Mouse (Mus musculus) urinary bladder, adult 18-20 months (tissue): ENCODE results near the gene Lpcat3.

Source experiments
- DNase-seq, 2 experiments: peaks; one replicate each; pipeline ENCODE4 v3.0.0; 2022; ENCODE audit warnings: low spot score in 2 of 2, mixed read lengths in 2 of 2

Lpcat3 gene

DNA sequence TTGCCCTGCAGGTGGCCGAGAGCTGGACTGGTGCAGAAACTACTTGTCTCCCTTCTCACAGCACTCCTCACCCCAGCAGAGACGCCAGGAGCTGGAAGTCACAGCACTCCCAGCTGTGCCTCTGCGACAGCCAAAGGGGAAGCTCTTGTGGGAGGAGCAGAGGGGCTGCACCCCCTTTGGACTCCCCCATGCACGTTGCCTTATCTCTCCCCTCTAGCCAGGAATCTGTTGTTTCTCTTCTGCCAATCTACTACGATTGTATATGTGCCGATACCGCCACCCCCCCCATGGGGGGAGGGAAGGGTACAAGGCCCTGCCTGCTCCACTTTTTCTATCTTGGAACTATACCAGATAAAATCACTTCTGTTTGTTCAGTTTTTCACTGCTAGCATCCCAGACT is 41.0 kb downstream of the Lpcat3 start:
- no peak for DNase-seq

DNA sequence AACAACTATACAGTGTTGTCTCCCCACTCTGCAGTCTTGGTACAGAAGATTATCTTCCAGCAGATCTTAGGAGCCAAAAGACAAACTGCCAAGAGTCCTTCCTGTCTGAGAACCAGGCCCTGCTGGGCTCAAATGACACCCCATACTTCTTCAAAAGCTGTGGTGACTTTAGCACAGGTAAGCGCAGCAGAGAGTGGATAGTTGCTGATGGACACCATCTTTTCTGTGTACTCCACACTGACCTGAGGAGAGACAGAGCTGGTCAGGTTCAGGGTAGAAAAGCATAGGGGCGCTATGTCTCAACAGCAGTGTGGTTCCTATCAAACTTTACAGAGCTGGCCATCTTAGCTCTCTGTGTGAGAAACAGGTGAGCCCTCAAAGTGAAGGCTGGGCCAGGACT is 41.6 kb downstream of the Lpcat3 start:
- no peak for DNase-seq

DNA sequence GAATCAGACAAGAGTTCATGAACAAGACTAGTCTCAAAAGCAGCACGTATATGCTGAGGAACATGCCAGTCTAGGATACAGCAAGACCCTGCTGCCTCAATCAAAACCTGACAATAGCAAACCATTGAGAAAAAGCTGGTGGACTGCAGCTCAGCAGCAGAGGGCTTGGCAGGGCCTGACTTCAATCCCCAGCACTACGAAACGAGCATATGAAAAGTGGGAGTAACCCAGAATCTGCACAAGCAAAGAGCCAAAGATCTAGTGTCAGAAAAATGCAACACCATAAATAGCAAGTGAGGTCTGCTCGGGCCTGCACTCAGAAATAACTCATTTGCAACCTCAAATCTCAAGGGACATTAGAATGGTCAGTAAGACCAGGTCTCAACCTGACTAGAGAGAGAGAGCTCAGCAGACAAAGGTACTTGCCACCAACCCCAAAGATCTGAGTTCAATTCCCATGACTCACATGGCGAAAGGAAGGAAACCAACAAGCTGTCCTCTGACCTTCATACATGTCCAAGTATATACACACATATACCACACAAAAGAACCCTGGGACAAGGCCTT is 43.3 kb downstream of the Lpcat3 start:
- DNase-seq = no peak

DNA sequence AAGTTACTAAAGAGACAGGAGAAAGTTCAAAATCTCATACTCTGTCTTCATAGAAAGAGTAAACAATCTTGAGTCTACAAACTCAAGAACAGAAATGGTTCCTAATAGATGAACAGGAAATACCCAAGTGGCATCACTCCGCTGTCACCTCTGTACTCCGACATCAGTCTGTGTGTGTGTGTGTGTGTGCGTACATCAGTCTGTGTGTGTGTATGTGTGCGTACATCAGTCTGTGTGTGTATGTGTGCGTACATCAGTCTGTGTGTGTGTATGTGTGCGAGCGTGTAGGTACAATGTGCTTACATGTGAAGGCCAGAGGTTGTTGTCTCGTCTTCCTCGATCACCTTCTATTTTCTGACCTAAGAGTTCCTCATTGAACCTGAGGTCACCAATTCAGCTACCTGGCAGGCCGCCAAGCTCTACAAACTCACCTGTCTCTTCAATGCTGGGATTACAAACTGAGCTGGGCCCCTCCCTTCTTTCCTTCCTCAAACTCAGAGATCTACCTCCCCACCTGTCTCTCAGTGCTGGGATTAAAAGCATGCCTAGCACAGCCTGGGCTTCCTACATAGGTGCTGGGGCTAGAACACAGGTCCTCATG is 45.6 kb downstream of the Lpcat3 start:
- DNase-seq = no peak

DNA sequence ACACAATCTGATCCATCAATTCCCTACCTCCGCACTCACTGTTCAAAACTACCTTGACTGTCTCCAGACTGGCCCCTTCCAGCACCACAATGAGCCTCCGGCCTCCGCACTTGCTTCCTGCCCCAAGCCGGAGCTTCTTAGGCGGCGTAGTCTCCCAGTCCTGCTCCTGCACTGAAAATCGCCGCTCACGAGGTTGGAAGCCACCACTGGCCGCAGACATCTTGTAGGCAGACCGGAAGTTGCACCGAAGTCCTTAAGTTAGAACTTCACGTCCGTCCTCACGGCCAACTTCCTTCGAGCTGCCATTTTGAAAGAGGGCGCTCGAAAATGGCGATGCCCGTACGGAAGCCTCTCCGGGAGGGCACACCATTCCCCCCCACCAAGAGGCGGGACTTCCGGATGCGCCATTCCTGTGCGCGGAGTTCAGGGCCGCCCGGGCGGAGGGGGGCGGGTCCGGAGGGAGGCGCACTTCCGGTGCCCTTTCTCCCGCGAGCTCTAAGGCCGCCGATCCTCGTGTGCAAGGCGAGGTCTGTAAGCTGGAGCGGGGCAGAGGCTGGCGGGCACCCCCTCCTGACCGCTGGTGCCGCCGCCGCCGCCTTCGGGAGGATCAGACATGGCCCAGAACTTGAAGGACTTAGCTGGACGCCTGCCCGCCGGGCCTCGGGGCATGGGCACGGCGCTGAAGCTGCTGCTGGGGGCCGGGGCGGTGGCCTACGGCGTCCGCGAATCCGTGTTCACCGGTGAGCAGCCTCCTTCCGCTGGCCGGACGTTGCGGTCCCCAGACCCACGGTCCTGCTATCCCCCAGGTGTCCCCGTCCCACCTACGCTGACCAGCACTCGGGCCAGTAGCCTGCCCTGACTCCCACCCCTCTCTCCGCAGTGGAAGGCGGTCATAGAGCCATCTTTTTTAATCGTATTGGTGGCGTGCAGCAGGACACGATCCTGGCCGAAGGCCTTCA is 49.3 kb downstream of the Lpcat3 start, which contains the start of the genes Emg1 and Phb2:
Gene Emg1 (minus strand): TSS at position 355 of the 959 bp plus-strand sequence.
Gene Phb2 (plus strand): TSS at position 513 of the 959 bp plus-strand sequence.
- peak; percentile 96 to 97 for DNase-seq

DNA sequence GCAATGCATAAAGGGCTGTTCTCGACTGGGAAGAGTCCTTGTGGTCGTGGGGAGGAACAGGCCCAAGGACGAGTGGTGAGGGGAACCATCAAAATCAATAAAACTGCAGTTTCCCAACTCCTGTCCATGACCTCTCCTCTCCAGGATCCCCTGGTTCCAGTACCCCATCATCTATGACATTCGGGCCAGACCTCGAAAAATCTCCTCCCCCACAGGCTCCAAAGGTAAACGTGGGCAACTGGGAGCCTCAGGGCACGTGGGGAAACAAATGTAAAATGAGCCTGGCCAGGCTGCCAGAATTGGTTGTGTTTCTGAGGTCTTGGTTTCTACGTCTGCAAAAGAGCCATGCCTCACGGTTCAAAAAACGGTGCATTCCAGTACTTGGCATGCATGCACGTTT is 50.1 kb downstream of the Lpcat3 start:
- no peak for DNase-seq

DNA sequence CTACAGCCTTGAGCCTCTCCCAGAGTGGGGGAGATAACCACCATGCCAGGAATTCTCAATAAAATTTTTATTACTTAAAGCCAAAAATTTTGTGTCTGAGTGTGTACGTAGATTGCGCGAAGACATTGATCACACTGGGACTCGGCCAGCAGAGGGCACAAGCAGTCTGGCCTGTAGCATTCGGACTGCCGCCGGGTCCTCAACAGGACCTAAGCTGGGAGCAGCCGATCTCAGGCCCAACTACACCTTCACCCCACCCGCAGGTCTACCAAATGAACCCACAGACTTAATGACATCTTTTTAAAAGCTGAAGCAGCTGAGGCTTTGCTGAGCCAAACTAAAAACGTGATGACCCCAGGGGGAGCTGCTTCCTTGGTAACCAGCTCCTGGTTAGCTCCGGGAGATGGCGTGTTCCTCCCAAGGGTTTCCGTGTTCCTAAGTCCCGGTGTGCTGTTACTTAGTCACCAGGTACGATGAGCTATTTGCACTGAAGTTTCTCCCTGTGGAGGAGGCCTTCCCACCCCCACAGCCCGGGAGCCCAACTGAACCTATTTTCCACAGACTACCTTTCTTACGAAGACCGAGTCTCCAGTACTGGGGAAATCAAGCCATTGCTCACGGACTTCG is 54.1 kb downstream of the Lpcat3 start:
- DNase-seq = no peak

DNA sequence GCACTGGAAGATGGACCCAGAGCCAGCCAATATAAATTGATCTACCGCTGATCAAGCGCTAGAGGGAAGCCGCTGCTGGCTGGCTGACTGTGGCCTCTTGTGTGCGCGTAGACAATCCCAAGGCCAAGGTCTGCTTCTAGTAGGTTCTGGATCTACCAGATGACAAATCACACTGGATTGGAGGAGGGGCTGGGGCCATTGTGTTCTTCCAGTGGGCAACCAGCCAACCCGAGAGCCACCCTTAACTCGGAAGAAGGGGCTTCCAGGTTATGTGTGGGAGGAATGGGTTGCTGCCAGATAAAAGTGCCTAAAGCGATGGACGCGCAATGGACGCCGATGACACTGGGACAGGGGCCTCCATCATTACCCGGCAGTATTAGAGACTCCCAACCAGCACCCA is 55.1 kb downstream of the Lpcat3 start:
- DNase-seq = no peak

DNA sequence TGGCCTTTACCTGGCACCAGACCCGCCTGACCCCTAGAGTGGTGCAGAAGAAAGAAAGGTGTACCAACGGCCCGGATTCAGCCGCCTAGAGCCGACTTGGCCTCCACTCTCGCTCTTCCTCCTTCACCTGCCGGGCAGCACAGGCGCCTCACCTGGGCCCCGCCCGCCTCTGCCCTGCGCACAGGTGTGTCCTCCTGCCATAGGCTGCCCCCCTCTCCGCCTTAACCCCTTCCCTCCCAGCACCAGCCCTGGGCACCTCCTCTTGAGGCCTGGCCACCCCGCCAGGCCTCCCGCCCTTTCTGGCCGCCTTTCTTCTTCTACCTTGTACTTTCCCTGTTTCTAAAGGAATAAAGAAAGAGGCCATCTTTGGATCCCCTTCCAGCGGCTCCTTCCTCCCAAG is 55.9 kb downstream of the Lpcat3 start:
- DNase-seq = peak; percentile 74 to 78

DNA sequence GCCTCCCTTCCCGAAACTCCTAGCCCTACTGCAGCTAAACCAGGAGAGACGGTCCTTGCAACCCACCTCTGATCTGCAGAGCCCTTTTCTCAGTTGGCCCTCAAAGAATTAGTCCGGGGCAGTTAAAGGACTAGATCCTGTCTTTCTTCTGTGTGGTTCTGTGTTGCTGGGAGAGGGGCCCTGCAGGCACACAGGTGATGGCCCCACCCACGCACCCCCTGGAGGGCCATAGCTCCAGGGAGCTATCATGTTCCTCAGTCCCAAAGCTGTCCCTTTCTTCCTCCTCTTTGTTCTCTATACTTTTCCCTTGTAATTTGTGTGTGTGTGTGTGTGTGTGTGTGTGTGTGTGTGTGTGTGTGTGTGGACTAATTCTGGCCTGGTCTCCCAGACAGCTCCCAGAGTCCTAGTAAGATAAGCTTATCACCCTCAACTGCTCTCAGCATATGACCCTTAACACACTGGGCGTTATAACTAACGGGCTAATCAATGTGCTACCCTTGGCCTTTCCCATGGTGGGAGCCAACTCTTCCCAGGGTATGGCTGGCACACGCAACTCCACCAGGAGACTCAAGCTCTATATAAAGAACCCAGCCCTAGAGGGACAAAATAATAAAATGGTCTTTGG is 56.6 kb downstream of the Lpcat3 start:
- no peak for DNase-seq

DNA sequence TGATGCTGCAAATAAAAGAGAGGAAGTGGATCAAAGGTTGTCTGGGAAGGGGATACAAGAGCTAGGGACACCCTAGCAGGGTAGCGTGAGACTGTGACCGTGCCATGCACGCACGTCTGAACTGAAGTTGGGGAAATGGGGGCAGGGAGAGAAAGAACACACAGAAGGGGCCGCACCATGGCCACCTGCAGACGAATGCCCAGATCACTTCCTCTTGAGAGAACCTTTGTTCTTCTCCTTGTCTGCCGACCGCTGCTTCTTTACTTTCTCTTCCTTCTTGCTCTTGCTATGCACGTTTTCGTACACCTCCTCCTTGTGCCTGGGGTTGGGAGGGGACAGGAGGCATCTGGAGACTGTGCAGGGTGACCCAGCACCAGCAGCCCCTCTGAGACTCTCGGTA is 58.1 kb downstream of the Lpcat3 start:
- no peak for DNase-seq

DNA sequence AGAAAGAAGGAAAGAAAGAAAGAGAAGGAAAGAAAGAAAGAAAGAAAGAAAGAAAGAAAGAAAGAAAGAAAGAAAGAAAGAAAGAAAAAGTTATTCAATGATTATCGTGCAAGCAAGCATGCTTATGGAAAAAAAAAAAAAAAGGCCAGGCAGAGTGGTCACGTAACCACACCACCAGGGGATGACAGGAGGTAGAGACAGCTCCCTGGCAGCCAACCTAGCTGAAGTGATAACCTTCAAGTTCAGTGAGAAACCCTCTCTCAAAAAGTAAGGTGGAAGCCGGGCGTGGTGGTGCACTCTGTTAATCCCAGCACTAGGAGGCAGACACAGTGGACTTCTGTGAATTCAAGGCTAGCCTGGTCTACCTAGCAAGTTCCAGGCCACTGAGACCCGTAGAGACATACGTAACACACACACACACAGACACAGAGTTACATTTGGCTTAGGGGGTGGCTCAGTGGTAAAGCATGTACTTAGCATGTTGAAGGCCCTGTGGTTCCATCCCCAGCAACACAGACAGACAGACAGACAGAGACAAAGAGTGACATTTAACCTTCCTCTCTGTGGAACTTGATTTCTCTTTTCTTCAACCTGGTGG is 60.1 kb downstream of the Lpcat3 start:
- no peak for DNase-seq

DNA sequence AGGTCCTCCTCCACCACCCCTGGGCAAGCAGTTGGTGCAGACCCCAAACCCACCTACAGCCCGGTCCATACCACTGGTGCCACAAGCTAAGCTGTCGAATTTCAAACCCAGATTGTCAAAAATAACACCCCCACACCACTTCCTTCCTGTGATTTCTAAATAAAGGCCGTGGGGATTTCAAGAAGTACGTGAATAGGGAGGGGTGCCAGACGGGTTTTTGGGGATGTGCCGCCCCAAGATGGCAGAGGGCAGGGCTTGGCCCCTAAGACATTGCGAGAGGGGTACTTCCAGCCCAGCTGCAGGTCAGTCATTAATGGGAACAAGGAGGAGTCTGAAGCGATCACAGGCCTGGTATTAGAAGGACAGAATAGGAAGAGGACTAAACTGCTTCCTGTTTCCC is 60.7 kb downstream of the Lpcat3 start:
- DNase-seq = no peak

DNA sequence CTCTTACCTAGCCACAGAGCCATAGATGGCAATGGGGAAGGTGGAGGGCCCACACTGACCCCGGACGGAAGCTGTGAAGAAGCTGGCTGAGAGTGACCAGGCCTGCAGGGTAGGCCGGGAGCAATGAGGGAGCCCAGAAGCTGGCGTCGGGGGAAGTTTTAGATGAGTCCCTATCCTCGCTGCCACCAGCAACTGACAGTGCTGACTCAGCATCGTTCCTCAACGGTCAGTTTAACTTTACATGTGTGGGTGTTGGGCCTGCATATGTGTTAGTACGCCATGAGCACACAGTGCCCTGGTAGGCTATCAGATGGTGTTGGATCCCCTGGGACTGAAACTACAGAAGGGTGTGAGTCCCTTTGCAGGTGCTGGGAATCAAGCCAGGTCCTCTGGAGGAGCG is 61.6 kb downstream of the Lpcat3 start:
- no peak for DNase-seq

DNA sequence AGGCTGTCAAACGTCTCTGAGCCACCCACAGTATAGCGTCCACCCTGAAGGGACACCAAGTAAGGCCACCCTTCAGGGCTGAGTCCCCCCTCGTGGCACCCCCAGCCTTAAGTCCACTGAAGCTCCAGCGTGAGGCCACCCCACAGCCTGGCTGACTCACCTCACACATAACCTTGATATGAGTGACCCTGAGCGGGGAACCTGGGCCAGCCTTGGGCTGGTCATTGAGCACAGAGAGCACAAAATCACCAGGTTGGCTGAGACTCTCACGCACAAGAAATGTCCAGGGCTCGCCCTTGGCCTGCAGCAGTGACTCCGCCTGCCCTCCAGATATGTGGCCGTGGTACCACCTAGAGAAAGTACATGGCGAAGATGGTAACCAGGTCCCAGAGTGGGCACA is 65.8 kb downstream of the Lpcat3 start:
- no peak for DNase-seq

DNA sequence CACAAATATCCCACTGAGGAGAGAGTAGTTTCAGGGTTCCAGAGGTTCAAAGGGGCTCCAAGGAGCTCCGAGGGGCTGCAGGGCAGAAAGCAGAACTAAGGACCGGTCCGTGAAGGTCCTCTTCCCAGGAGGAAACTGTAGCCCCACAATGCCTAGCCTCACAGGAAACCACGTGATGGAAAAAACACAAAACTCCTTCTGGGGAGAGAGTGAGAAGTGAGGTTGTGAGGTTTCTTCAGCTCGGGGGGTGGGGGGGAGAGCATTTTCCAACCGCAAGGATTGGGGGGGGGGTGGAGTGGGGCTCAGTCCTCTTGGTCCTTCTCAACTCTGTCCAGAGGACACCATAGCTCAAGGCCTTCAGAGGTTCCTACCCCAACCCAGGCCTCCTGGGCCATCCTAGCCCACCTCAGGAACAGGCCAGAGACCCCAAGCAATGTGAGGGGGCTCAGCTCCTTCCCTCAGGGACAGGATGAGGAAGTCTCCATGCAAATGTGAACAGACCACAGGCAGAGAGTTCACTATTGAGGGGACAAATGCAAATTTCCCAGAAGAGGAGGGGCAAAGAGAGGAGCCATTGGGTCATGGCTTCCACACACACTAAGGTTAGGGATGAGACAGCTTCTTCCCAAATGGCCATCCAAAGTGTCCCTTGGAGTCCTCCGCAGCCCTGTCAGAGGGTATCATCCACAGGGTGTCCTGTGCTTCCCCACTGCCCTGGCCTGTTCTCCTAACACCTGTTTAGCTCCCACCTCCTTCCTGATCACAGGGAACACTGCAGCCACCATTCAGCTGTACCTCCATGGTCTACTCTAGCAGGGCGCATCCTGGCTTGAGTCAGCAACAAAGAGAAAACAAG is 67.3 kb downstream of the Lpcat3 start:
- DNase-seq = no peak

DNA sequence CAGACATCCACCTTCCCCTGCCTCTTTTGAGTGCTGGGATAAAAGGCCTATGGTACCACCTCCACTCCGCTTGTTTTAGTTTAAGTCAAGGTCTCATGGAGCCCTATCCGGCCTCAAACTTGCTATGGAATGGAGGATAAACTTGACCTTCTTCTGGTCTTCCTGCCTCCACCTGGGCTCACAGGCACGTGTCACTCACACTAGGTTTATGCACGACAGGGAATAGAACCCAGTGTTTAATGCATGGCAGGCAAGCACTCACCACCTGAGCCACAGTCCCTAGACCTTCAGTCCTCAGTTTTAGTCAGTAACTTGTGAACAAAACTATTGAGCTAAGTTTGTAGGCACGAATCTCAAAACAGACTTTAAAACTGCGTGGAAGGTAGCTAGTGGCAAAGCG is 68.2 kb downstream of the Lpcat3 start:
- DNase-seq = no peak

DNA sequence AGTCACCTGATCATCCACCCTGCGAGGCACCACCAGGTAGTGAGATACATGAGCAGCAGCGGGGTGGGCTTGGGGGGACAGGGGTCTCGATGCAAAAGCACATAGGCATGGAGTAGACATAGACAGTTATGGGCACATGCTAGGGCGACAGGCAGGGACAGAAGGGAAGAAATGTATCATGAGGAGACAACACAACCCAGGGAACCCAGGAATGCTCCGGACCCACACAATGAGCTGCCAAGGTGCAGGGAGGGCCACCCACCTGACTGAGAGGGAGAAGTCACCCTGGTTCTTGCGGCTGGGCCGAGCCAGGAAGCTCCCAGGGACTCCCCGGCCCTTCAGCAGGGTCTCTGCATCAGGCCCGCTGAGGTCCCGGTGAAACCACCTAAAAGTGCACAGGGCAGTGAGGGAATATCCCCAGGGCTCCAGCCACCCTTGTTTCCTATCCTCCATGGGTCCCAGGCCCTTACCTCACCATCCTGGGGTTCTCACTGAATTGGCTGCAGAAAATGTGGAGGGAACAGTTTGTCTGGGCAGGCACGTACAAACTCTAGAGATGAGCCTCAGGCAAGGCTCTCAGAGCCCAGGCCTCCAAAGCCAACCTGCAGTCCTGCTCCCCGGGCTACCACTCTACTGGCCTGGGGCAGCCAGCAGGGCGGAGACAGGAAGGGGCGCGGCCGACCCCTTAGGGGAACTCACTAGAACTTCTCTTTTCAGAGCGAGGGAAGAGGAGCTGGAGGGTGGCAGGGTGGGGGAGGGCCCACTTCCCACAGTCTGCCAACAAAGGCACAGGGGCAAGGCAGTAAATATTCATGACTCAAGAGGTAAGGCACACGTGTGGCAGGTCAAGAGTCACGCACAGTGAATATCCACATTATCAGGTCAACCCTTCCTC is 69.9 kb downstream of the Lpcat3 start:
- DNase-seq = no peak

DNA sequence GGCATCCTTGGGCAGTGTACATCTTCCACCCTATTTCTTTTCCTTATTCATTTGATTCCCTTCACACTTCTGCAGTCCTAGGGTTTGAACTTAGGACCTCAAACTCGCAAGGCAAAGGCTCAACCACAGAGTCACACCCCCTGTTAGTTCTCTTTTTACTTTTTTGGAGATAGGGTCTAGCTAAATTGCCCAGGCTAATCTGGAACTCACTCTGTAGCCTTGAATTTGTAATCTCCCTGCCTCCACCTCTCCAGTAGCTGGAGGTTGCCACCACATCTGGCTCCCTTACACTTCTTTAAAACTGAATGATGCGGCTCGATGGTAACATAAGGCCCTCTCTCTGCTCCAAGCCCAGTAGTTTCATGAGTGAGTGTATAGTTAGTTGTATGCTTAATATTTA is 71.6 kb downstream of the Lpcat3 start:
- no peak for DNase-seq
